Mouse (Mus musculus): ENCODE results near the gene Itgb7. TPM values are rescaled to one million over a fixed set of nuclear protein-coding genes. Genes with fewer than 3 reads are reported as not detected.
A peak's percentile ranks its signal among the peaks of the same experiment; 100 is the strongest.

Gene Itgb7
- 0.84 and 1.6 TPM in 2 replicates for polyA plus RNA-seq (2016; fragmentation: Nextera tagmentation; extraction: Ambion mirVana)

DNA sequence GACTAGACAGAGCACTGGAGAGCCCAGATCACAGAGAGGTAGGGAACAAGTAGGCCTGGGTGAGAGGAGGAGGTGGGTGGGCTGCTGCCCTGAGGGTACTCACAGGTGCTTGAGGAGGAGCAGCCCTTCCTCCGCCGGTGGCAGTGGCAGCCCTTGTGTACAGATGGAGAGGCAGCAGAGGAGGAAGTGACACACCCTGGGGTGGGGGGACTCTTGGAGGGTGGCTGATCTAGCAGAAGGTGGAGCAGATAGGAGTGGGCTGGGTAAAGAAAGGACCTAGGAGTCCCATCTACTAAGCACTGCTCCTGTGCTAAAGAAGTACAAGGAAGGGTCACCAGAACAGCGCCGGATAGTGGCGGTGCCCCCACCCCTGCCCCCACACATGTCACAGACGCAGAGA lies at the start of gene Itgb7:
Itgb7 (minus strand) TSS at position 197 of the 400 bp plus-strand sequence.
- H3K4me3 ChIP-seq = no peak within 1 kb of the TSS
- H3K27ac ChIP-seq (replicated peaks) = no peak within 1 kb of the TSS
- H3K4me2 ChIP-seq (replicated peaks) = no peak within 1 kb of the TSS
- peaks cover 10% of the 10 kb centered on the region; the same call in 1 of the 2 replicates for H3K27me3 ChIP-seq
- WGBS = 60% methylated on average over 6 of the region's 6 CpGs
- H3K4me1 ChIP-seq = peaks cover 15% of the 10 kb centered on the region
- no peaks in the 10 kb centered on the region for H3K9me3 ChIP-seq
- ATAC-seq (ENCODE audit: low FRiP score, low read depth) = no peak
- H3K9ac ChIP-seq (replicated peaks) = no peak within 1 kb of the TSS
- H3K36me3 ChIP-seq = no peaks in the 10 kb centered on the region

DNA sequence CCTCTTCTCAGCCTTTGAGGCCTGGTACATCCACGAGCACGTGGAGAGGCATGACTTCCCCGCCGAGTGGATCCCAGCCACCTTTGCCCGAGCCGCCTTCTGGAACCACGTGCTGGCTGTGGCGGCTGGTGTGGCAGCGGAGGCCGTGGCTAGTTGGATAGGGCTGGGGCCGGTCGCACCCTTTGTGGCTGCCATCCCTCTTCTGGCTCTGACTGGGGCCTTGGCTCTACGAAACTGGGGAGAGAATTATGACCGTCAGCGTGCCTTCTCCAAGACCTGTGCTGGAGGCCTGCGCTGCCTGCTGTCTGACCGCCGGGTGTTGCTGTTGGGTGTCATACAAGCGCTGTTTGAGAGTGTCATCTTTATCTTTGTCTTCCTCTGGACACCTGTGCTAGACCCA lies 48.9 kb upstream of the Itgb7 start:
- peak overlapping the region; percentile 79 for H3K4me3 ChIP-seq
- peaks cover 26% of the 10 kb centered on the region for H3K36me3 ChIP-seq
- 0 out of 2 replicates have a peak overlapping the region, but pooled peaks have one; percentile 74 for H3K9ac ChIP-seq (replicated peaks)
- H3K27ac ChIP-seq (replicated peaks) = no peak overlapping the region
- H3K4me1 ChIP-seq = peaks cover 16% of the 10 kb centered on the region
- 97% methylated on average over 19 of the region's 19 CpGs for WGBS
- peak overlapping the region; percentile 95 for H3K4me2 ChIP-seq (replicated peaks)
- no peaks in the 10 kb centered on the region for H3K9me3 ChIP-seq
- no peak for ATAC-seq (ENCODE audit: low FRiP score, low read depth)
- no peaks in the 10 kb centered on the region for H3K27me3 ChIP-seq

DNA sequence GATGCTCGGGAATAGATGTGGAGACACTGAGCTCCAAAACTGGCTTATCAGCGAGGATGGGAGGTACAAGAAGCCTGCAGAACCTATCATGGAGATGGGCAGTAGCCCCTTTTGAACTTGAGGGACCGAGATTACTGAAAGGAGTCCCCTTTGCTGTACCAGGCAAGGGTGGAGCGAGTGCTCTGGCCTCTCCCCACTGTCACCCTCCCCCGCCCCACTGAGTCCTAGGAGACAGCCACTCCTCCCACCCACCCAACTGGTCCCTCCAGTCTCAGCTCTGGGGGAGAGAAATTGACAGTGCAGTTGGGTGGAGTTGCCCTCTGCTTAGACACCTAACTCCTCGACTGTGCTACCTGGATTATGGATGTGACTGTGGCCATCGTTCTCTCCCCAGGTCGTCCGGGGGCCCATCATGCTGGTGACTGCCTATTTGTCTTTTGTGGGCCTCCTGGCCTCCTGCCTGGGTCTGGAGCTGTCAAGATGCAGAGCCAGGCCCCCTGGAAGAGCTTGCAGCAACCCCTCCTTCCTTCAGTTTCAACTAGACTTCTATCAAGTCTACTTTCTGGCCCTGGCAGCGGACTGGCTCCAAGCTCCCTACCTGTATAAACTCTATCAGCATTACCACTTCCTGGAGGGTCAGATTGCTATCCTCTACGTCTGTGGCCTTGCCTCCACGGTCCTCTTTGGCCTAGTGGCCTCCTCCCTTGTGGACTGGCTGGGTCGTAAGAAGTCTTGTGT lies 48.2 kb upstream of the Itgb7 start:
- peak; percentile 35; the same call in 1 of the 2 replicates for ATAC-seq (ENCODE audit: low FRiP score, low read depth)
- Histone ChIP-seq H3K36me3 (peaks cover 26% of the 10 kb centered on the region), H3K9ac (replicated peaks) (peak overlapping the region; percentile 74), H3K4me2 (replicated peaks) (peak overlapping the region; percentile 95), H3K27ac (replicated peaks) (peak overlapping the region; percentile 83; the same call in 1 of the 2 replicates), H3K4me1 (peaks cover 16% of the 10 kb centered on the region), H3K9me3 (no peaks in the 10 kb centered on the region), H3K4me3 (peak overlapping the region; percentile 79), H3K27me3 (no peaks in the 10 kb centered on the region)
- WGBS = 33% methylated on average over 12 of the region's 13 CpGs

DNA sequence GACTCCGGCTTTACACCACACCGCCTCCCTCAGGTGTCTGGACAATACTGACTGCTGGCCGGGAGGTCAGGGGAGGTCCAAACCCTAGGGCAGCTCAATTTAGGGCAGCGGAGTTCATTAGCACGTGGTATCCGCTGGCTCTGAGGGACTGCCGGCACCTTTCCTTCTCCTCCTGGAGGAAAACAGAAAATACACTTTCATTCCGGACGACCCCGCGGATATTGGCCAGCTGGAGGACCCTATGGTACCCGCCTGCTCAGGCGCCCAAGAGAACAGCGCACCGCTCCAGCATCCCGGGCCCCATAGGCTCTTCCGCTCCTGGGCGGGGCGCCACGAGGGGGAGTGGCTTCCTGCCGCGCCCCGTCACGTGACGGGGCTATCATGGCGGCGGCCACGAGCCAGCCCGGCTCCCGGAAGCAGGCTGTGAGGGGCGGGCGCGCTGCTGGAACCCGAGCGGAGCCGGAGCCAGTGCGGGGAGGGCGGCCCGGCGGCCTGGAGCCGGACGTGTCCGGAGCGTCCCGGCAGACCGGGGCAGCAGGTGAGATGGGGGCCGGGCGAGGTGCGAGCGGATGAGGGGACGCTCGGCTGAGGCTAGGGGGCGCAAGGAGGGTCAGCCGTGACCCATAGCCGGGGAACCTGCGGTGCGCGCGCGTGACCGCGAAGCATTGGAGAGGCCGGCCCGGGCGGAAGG lies 47.5 kb upstream of the Itgb7 start, which contains the start of gene Mfsd5:
Mfsd5 (plus strand) TSS at position 363 of the 691 bp plus-strand sequence.
- WGBS = under 1% methylated on average over 64 of the region's 65 CpGs
- peak; percentile 98 for ATAC-seq (ENCODE audit: low FRiP score, low read depth)
- H3K9ac ChIP-seq (replicated peaks) = peak within 1 kb of the TSS; percentile 74
- peak within 1 kb of the TSS; percentile 79 for H3K4me3 ChIP-seq
- peak within 1 kb of the TSS; percentile 83 for H3K27ac ChIP-seq (replicated peaks)
- H3K36me3 ChIP-seq = peaks cover 26% of the 10 kb centered on the region
- H3K9me3 ChIP-seq = no peaks in the 10 kb centered on the region
- H3K27me3 ChIP-seq = no peaks in the 10 kb centered on the region
- peaks cover 16% of the 10 kb centered on the region for H3K4me1 ChIP-seq
- peak within 1 kb of the TSS; percentile 95 for H3K4me2 ChIP-seq (replicated peaks)

DNA sequence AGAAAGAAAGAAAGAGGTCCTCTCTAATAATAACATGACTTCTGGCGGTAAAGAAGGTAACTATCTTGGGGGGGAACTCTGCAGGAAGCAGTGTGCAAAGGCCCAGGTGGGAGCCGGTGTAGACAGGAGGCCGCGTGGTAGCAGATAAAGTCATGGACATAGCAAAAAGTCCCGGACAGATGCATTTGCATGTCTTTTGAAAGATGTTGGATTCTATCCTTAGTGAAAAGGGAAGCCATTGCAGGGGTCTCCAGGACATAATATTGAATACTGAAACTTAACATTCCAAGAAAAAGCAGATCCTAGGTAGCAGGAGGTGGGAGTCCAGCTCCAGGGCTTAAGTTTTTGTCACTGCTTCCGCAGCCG lies 47.0 kb upstream of the Itgb7 start:
- Histone ChIP-seq H3K4me1 (peaks cover 16% of the 10 kb centered on the region), H3K27ac (replicated peaks) (peak overlapping the region; percentile 83), H3K9me3 (no peaks in the 10 kb centered on the region), H3K4me3 (peak overlapping the region; percentile 79), H3K36me3 (peaks cover 26% of the 10 kb centered on the region), H3K27me3 (no peaks in the 10 kb centered on the region), H3K9ac (replicated peaks) (peak overlapping the region; percentile 74; the same call in 1 of the 2 replicates), H3K4me2 (replicated peaks) (peak overlapping the region; percentile 95)
- no peak for ATAC-seq (ENCODE audit: low FRiP score, low read depth)
- 32% methylated on average over 7 of the region's 7 CpGs for WGBS

DNA sequence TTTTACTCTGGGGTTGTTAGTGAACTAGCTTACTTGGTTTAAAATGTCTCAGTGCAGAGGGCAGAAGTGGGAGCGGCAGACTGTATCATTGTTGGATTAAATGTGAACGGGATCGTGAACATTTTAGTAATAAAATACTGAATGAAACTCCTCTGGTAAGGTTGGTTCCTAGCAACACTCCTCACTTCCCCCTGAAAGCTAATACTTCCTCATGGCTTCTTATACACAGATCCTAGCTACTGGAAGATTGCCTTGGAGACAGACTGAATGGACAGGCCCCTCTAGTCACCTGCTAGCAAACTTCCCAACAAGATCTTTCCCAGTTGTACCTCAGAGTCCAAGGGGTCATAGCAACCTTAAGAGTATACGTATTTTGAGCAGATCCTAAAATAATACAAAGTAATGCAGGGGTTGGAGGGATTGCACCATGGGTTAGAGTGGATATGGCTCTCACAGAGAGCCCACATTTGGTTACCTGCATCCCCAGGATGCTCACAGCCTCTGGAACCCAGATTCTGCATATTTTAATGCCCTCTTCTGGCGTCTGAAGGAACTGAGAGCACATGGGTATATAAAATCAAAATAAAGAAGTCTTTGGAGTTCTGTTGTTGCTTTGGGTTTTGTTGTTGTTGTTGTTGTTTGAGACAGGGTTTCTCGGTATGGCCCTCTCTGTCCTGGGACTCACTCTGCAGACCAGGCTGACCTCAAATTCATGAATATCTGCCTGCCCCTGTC lies 42.4 kb upstream of the Itgb7 start:
- WGBS = 69% methylated on average over 6 of the region's 6 CpGs
- Histone ChIP-seq H3K27ac (replicated peaks) (no peak overlapping the region), H3K4me1 (peaks cover 14% of the 10 kb centered on the region), H3K36me3 (no peaks in the 10 kb centered on the region), H3K4me2 (replicated peaks) (no peak overlapping the region), H3K4me3 (no peak overlapping the region), H3K9me3 (no peaks in the 10 kb centered on the region), H3K9ac (replicated peaks) (no peak overlapping the region), H3K27me3 (peaks cover 30% of the 10 kb centered on the region)
- no peak for ATAC-seq (ENCODE audit: low FRiP score, low read depth)

DNA sequence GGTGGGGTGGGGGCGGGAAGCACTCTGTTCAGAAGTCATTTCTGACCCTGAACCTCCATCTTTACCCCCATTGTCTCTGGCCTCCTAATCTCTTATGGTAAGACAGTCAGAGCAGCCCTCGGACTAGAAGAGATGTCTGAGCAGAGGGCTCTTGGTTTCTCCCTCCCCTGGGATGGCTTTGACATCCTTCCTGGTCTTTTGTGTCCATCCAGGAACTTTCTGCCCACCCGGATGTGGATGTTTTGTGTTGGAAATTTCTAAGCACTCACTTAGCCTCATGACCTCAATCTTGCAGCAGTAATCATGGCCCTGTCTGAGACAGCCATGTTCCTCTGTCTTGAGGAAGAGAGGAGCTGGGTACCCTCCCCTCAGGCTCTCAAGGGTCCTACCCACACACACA lies 39.7 kb upstream of the Itgb7 start:
- H3K9me3 ChIP-seq = no peaks in the 10 kb centered on the region
- WGBS = 17% methylated on average over 3 of the region's 3 CpGs
- H3K4me2 ChIP-seq (replicated peaks) = 0 out of 2 replicates have a peak overlapping the region, but pooled peaks have one; percentile 42
- H3K27me3 ChIP-seq = peaks cover 30% of the 10 kb centered on the region
- H3K9ac ChIP-seq (replicated peaks) = no peak overlapping the region
- no peak overlapping the region for H3K4me3 ChIP-seq
- H3K27ac ChIP-seq (replicated peaks) = no peak overlapping the region
- H3K36me3 ChIP-seq = no peaks in the 10 kb centered on the region
- no peak for ATAC-seq (ENCODE audit: low FRiP score, low read depth)
- H3K4me1 ChIP-seq = peaks cover 9% of the 10 kb centered on the region

DNA sequence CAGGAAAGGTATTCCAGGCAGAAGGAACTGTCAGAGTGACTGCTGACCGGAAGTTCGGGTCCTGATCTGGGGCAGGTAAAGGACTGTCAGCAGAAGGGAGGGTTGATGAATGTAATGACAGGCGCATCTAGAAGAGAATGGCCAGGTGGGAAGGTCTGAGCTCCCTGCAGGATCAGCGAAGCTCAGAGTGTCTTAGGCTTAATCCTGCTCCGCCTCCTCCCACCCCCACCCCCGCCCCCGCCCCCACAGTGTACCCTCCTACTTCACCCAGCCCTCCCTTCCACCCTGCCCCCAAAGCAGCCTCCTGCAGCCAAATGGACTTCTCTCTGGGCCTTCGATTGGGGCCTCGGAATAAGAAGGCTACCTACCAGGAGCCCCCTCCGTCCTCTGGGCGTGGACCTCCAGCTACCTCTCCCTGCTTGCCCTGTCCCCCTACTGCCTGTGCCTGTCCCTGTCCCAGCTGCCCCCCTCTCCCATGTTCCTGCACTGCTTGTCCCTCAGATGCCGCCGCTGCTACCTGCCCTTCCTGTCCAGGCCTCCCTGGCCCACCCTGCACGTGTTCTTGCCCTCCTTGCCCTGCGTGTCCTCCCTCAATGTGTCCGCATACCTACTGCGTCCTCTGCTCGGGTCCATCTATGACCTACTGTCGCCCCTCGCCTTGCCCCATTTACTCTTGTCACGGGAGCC lies 38.7 kb upstream of the Itgb7 start, which contains the start of gene Gm9918:
Gm9918 (plus strand) TSS at position 290 of the 687 bp plus-strand sequence.
- no peaks in the 10 kb centered on the region for H3K36me3 ChIP-seq
- H3K9me3 ChIP-seq = no peaks in the 10 kb centered on the region
- H3K27me3 ChIP-seq = peaks cover 30% of the 10 kb centered on the region
- WGBS = 5% methylated on average over 19 of the region's 21 CpGs
- peaks cover 9% of the 10 kb centered on the region for H3K4me1 ChIP-seq
- H3K4me2 ChIP-seq (replicated peaks) = peak within 1 kb of the TSS; percentile 42
- no peak for ATAC-seq (ENCODE audit: low FRiP score, low read depth)
- H3K9ac ChIP-seq (replicated peaks) = peak within 1 kb of the TSS; percentile 41
- H3K27ac ChIP-seq (replicated peaks) = no peak within 1 kb of the TSS
- peak within 1 kb of the TSS; percentile 21 for H3K4me3 ChIP-seq

DNA sequence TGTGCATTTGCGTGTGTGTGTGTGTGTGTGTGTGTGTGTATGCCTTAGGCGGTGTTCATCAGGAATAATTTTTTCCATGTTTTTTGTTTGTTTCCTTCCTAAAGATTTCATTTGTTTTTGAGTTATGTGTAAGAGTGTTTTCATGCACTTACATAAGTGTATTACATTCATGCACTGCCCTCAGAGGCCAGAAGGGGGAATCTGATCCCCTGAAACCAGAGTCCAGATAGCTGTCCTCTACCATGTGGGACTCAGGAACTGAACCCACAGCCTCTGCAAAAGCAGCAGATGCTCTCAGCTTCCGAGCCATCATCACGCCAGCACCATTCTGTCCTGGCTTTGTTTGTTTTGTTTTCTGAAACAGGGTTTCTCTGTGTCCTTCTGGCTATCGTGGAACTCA lies 33.8 kb upstream of the Itgb7 start:
- H3K36me3 ChIP-seq = no peaks in the 10 kb centered on the region
- peaks cover 4% of the 10 kb centered on the region for H3K4me1 ChIP-seq
- no peak overlapping the region for H3K27ac ChIP-seq (replicated peaks)
- no peak overlapping the region for H3K9ac ChIP-seq (replicated peaks)
- H3K27me3 ChIP-seq = peaks cover 29% of the 10 kb centered on the region
- WGBS = 89% methylated on average over 5 of the region's 5 CpGs
- no peak overlapping the region for H3K4me3 ChIP-seq
- no peak overlapping the region for H3K4me2 ChIP-seq (replicated peaks)
- ATAC-seq (ENCODE audit: low FRiP score, low read depth) = no peak
- no peaks in the 10 kb centered on the region for H3K9me3 ChIP-seq

DNA sequence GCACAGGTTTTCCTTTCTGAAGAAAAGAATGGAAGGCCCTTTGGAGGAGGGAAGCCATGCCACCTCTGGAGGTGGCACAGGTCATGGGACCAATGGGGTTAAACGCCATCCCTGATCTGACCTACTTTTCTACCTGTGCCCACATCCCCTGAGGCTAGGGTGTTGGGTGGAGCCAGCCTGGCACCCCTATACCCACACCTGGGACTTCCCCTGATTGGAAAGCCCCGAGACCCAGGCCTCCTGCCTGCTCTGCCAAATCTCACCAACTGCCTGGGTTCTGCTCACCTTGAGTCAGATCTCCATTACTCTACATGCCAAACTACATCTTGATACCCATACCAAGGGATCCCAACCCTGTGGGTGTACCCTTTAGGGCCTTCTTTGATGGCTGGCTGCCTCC lies 31.3 kb upstream of the Itgb7 start:
- Histone ChIP-seq H3K9ac (replicated peaks) (no peak overlapping the region), H3K27ac (replicated peaks) (no peak overlapping the region), H3K4me1 (peaks cover 9% of the 10 kb centered on the region; the same call in 1 of the 2 replicates), H3K9me3 (no peaks in the 10 kb centered on the region), H3K4me3 (no peak overlapping the region), H3K27me3 (peaks cover 38% of the 10 kb centered on the region), H3K36me3 (no peaks in the 10 kb centered on the region), H3K4me2 (replicated peaks) (no peak overlapping the region)
- no peak for ATAC-seq (ENCODE audit: low FRiP score, low read depth)
- WGBS = 79% methylated on average over 2 of the region's 2 CpGs

DNA sequence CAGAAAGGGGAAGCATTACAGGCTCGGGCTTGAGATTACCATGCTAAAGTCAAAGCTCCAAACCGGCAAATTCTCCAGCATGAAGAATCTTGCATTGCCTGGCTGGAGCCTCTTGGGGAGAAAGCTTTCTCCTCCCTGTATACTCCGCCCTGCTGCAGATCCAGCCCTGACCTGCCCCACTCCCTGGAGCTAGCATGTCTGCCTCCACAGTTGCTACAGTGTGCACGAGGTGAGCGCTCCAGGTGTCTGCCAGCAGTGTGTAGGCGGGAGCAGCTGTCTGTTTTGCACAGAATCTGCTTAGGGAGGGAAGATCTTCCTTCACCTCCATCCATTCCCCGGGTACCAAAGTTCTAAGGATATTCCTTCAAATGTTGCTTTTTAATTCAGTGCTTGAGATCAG lies 30.8 kb upstream of the Itgb7 start:
- Histone ChIP-seq H3K4me1 (peaks cover 13% of the 10 kb centered on the region), H3K9ac (replicated peaks) (no peak overlapping the region), H3K36me3 (no peaks in the 10 kb centered on the region), H3K4me2 (replicated peaks) (no peak overlapping the region), H3K27me3 (peaks cover 43% of the 10 kb centered on the region), H3K27ac (replicated peaks) (no peak overlapping the region), H3K9me3 (no peaks in the 10 kb centered on the region), H3K4me3 (no peak overlapping the region)
- ATAC-seq (ENCODE audit: low FRiP score, low read depth) = no peak
- WGBS = 51% methylated on average over 7 of the region's 7 CpGs
